Mouse (Mus musculus): ENCODE measurements around the gene P2rx2. TPM values are rescaled to one million over a fixed set of nuclear protein-coding genes. Genes with fewer than 3 reads are reported as not detected.

The P2rx2 gene
- total RNA-seq (2014; rRNA removed) = 11.9 and 12.8 TPM in 2 replicates
- polyA plus RNA-seq (2015; fragmentation: Nextera tagmentation; extraction: Ambion mirVana) = 11.5 and 11.8 TPM in 2 replicates

DNA sequence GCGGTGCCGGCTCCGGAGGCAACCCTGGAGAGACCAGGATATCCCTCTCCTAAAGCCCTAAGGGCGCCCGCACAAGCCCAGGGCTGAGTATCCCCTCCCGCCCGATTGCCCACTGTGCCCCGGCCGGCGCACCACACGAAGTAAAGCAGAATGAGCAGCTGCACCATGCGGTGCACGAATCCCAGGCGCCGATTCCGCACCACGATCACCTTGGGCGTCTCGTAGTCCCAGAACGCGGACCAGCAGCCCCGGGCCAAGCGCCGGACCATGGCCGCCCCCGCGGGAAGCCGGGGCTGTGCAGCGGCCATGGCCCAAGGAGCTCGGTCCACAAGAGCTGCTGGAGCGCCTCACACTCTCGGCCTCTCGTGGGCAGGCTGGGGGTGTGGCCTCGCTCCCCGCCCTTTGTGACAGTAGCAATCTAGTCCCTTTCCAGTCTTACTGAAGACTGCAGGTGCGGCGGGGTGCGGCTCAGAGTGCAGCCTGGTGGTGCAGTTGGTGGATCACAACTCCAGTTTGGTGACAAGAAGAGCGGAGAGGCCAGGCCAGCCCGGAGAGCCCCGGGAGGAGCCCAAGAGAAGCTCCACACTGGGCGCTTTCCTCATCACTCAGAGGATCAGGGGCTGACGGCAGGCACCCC, at the start of gene P2rx2:
Gene P2rx2 (minus strand): TSS at position 565 of the 637 bp plus-strand sequence.
- Histone ChIP-seq H3K4me2 (ENCODE audit: low read depth, low read length) (peak within 1 kb of the TSS; percentile 97), H3K27me3 (ENCODE audit: insufficient read depth, low read length) (no peaks in the 10 kb centered on the region), H3K9ac (replicated peaks; ENCODE audit: low read length) (peak within 1 kb of the TSS; percentile 65), H3K9me3 (ENCODE audit: low read length) (no peaks in the 10 kb centered on the region), H3K27ac (no peak within 1 kb of the TSS), H3K4me3 (ENCODE audit: low read length) (peak within 1 kb of the TSS; percentile 55), H3K36me3 (ENCODE audit: insufficient read depth, low read length) (no peaks in the 10 kb centered on the region), H3K4me1 (ENCODE audit: insufficient read depth, low read length) (peaks cover 10% of the 10 kb centered on the region; the same call in 1 of the 2 replicates)
- TF ChIP-seq CTCF (IDR thresholded peaks at IDR 0.05; ENCODE audit: low read depth) = no peak; the same call in 1 of the 2 replicates
- DNase-seq (ENCODE audit: low spot score) = peak; percentile 37
- ATAC-seq = peak; percentile 78
- 1% methylated on average over 43 of the region's 43 CpGs for WGBS

DNA sequence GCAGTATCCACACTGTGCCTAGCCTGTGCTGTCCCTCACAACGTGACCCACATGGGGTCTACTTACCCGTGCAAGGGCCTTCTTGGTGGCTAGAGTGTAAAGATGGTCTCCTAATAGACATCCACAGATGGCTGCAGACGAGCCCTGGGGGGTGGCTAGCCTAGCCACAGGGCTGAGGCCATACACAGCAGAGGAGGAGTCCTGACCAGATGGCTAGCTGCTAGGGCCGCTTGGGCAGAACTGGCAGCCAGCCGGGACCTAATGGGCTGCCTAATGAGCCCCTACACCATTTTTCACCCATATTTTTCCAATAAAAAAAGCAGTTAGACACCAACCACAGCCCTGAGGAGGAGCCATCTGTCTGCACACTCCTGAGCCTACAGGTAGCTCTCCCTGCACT, 49.7 kb upstream of the P2rx2 start:
- Histone ChIP-seq H3K4me2 (ENCODE audit: low read depth, low read length) (no peak overlapping the region), H3K9me3 (ENCODE audit: low read length) (no peaks in the 10 kb centered on the region), H3K27me3 (ENCODE audit: insufficient read depth, low read length) (no peaks in the 10 kb centered on the region), H3K36me3 (ENCODE audit: insufficient read depth, low read length) (no peaks in the 10 kb centered on the region), H3K9ac (replicated peaks; ENCODE audit: low read length) (no peak overlapping the region), H3K4me1 (ENCODE audit: insufficient read depth, low read length) (no peaks in the 10 kb centered on the region), H3K4me3 (ENCODE audit: low read length) (no peak overlapping the region), H3K27ac (no peak overlapping the region)
- 47% methylated on average over 5 of the region's 5 CpGs for WGBS
- DNase-seq (ENCODE audit: low spot score) (peak; percentile 48), ATAC-seq (peak; percentile 48; the same call in 1 of the 2 replicates)
- no peak for TF ChIP-seq CTCF (IDR thresholded peaks at IDR 0.05; ENCODE audit: low read depth)

DNA sequence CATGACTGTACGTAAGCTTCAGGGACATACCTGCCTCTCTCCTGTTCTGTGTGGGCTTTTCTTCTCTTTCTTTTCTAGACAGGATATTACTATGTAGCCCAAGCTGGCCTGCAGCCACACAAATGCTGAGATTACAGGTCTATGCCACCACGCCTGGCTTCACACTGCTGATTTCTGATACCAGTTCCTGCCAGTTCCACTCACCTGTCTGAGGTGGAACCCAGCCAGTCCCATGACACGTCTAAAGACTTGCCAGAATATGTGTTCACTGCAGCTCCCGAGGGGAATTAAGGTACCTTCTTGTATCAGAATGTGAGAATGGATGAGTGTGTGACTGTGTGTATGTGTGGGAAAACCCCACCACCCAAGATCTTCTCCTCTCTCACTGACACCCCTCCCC, 47.6 kb upstream of the P2rx2 start:
- Histone ChIP-seq H3K36me3 (ENCODE audit: insufficient read depth, low read length) (no peaks in the 10 kb centered on the region), H3K27me3 (ENCODE audit: insufficient read depth, low read length) (no peaks in the 10 kb centered on the region), H3K9ac (replicated peaks; ENCODE audit: low read length) (no peak overlapping the region), H3K4me3 (ENCODE audit: low read length) (no peak overlapping the region), H3K4me2 (ENCODE audit: low read depth, low read length) (no peak overlapping the region), H3K4me1 (ENCODE audit: insufficient read depth, low read length) (peaks cover 10% of the 10 kb centered on the region; the same call in 1 of the 2 replicates), H3K9me3 (ENCODE audit: low read length) (no peaks in the 10 kb centered on the region), H3K27ac (no peak overlapping the region)
- DNase-seq (ENCODE audit: low spot score) (no peak), ATAC-seq (no peak)
- TF ChIP-seq CTCF (IDR thresholded peaks at IDR 0.05; ENCODE audit: low read depth) = no peak
- WGBS = 84% methylated on average over 4 of the region's 4 CpGs

DNA sequence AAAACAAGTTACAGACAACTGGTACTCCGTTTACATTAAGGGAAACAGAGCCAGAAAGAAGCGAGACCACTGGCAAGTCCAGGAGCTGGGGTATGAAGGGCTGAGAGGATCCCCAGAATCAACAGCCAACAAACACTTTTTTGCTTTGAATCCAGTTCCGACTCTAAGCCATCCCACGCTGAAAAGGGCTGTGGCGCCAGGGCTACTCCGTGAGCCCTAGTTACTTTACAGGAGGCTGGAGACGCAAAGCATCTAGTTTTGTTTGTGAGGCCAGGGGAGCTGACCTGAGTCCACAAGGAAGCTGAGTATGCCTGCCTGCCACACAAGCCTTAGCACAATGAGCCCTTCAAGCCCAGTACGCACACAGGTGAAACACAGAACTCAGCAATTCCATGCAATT, 44.3 kb upstream of the P2rx2 start:
- H3K27ac ChIP-seq = peak overlapping the region; percentile 26; the same call in 1 of the 2 replicates
- no peaks in the 10 kb centered on the region for H3K27me3 ChIP-seq (ENCODE audit: insufficient read depth, low read length)

DNA sequence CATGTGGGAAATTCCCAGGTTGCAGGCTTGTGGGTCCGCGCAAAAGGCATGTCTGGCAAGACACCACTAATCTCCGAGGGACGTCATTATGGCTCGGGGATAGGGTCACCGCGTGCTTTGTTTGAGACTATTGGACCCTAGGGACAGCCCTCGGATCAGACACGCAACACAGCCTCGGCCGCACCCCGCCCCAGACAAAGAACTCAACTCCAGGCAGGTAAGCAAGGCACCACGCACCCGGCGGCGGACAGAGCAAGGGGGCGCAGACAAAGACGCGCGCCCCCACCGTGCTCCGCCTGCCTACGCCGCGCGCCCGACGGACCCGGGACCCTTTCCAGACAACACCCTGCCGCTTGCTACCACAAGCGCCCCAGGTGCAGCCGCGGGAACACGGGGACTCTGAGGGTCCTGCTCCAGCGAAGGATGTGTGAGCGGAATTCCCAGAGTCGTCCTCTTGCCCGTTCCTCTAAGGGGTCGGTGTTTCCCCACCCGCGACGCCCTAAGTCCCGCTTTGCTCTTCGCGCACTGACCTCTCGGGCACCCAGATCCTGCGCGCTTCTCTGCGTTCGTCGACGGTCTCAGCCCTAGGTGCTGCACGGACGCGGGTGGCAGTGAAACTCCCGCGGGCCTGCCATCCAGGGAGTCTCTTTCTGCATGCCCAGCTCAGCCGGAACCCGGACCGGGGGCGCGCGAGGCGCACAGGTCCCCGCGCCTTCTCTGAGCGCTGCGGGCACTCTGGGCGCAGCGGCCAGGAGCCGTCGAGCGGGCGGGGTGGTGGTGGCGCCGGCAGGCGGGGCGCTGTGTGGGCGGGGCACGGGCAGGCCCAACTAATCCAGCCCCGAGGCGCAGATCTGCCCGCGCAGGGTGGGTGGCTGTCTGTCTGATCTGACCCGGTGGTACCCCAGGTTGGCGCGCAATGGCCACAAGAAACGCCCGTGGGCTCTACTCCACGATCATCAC, 43.6 kb upstream of the P2rx2 start:
- Histone ChIP-seq H3K9me3 (ENCODE audit: low read length) (no peaks in the 10 kb centered on the region), H3K4me2 (ENCODE audit: low read depth, low read length) (peak overlapping the region; percentile 68), H3K9ac (replicated peaks; ENCODE audit: low read length) (peak overlapping the region; percentile 59), H3K4me1 (ENCODE audit: insufficient read depth, low read length) (peaks cover 10% of the 10 kb centered on the region; the same call in 1 of the 2 replicates), H3K27ac (peak overlapping the region; percentile 26; the same call in 1 of the 2 replicates), H3K4me3 (ENCODE audit: low read length) (peak overlapping the region; percentile 56), H3K27me3 (ENCODE audit: insufficient read depth, low read length) (no peaks in the 10 kb centered on the region), H3K36me3 (ENCODE audit: insufficient read depth, low read length) (no peaks in the 10 kb centered on the region)
- 3% methylated on average over 90 of the region's 90 CpGs for WGBS
- ATAC-seq (peak; percentile 80), DNase-seq (ENCODE audit: low spot score) (peak; percentile 74)
- no peak for TF ChIP-seq CTCF (IDR thresholded peaks at IDR 0.05; ENCODE audit: low read depth)

More for the DNA sequence above, 44.3 kb upstream of the P2rx2 start:
- H3K4me2 ChIP-seq (ENCODE audit: low read depth, low read length) = peak overlapping the region; percentile 68
- H3K9ac ChIP-seq (replicated peaks; ENCODE audit: low read length) = peak overlapping the region; percentile 59
- ATAC-seq (0 out of 2 replicates have a peak, but pooled peaks have one; percentile 6), DNase-seq (ENCODE audit: low spot score) (no peak)
- H3K4me1 ChIP-seq (ENCODE audit: insufficient read depth, low read length) = peaks cover 10% of the 10 kb centered on the region; the same call in 1 of the 2 replicates
- H3K9me3 ChIP-seq (ENCODE audit: low read length) = no peaks in the 10 kb centered on the region
- TF ChIP-seq CTCF (IDR thresholded peaks at IDR 0.05; ENCODE audit: low read depth) = no peak
- 15% methylated on average over 8 of the region's 8 CpGs for WGBS
- H3K4me3 ChIP-seq (ENCODE audit: low read length) = peak overlapping the region; percentile 56
- H3K36me3 ChIP-seq (ENCODE audit: insufficient read depth, low read length) = no peaks in the 10 kb centered on the region

DNA sequence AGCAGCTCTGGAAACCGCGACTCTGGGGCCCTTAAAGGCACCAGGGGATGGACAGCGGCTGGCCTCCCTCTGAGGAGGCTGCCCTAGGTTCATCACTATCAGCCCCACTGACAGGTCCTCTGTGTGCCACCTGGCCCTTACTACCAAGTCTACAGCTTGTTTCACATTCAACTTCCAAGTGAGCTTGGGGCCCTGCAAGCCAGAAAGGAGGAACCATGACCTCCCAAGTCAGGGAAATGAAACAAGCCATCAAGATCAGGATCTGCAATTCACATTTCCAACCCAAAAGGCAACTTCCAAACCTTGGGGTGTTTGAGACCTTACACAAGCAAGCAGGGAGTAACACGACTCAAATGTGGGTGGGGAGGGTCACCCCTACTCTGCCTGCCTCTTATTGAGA, 42.3 kb upstream of the P2rx2 start:
- Histone ChIP-seq H3K36me3 (ENCODE audit: insufficient read depth, low read length) (no peaks in the 10 kb centered on the region), H3K4me1 (ENCODE audit: insufficient read depth, low read length) (peaks cover 10% of the 10 kb centered on the region; the same call in 1 of the 2 replicates), H3K27ac (no peak overlapping the region), H3K4me2 (ENCODE audit: low read depth, low read length) (peak overlapping the region; percentile 68), H3K4me3 (ENCODE audit: low read length) (no peak overlapping the region), H3K27me3 (ENCODE audit: insufficient read depth, low read length) (no peaks in the 10 kb centered on the region), H3K9me3 (ENCODE audit: low read length) (no peaks in the 10 kb centered on the region), H3K9ac (replicated peaks; ENCODE audit: low read length) (no peak overlapping the region)
- no peak for TF ChIP-seq CTCF (IDR thresholded peaks at IDR 0.05; ENCODE audit: low read depth)
- ATAC-seq (no peak), DNase-seq (ENCODE audit: low spot score) (no peak)
- 61% methylated on average over 4 of the region's 4 CpGs for WGBS

Data from hindbrain, postnatal 0 days (tissue).